Mouse (Mus musculus) cerebellum, adult 8-10 months (tissue): Measurements from ENCODE around the gene Olfr975.
"Not testable (repeated sequence)": the region's sequence is repeated elsewhere in the genome, so short reads cannot be mapped to it uniquely, and the experiment has no call there.

Experiments used
- DNase-seq: peaks from one replicate; pipeline ENCODE4 v3.0.0; 2022

Gene Olfr975

DNA sequence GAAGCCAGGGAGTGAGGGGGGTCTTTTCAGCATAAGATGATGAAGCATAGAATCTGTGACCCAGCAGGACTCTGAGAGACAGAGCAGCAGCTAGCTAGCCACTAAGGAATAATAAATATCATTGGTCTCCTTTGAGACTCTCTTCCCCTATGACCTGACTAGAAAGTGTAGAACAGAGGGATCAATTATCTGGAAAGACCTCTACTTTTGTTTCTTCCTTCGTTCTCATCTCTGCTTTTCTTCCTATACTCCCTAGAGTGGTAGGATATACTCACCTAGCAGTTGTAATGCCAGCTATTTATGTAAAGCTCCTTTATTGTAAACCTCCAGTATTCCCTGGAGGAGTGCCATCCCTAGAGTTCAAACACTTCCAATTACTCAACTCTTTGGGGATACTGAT is at the start of gene Olfr975:
TSS of gene Olfr975 (minus strand) at position 101 of the 400 bp plus-strand sequence.
- DNase-seq = no peak

DNA sequence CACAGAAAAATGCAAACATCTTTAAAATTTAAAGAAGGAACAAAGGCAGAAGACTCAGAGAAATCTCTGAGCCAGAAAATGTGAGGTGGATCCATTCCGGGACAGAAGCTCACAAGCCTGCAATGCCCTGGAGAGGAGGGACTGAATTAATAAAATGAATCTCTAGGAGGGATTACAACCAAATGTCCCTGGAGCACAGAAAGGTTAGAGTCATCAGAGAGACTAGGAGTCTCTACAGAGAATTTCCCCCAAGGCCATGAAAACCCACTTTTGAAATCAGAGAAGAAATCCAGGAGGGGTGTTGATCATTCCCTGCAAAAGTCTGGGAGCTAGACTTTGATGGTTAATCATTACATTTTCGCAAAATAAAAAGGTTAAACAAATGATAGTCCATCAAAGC is 40.0 kb upstream of the Olfr975 start, which contains the start of gene Olfr978:
TSS of gene Olfr978 (plus strand) at position 301 of the 400 bp plus-strand sequence.
- DNase-seq = no peak

DNA sequence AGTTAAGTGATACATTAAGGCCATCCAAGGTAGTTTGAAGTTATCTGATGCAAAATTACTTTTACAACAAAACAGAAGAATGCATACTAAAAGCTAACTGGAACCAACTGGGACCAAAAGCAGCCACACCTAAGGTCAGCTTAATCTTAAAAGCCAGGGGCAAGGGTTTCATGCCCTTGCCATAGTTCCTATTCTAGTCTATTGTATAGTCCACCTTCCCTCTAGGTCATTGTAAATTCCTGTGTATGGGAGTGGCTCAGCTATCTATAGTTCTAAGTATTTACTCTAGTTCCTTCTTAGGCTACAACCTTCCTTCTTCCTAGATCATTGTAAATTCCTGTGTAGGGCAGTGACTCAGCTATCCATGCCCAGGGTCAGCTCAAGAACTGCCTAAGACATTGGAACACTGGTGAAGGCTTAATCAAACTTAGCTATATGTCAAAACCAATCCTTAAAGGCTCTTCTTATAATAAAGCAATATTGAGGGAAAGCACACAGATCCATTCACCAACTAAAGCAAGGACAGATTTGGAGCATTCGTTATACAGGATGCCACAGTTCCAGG is 24.8 kb upstream of the Olfr975 start:
- not testable (repeated sequence) for DNase-seq

DNA sequence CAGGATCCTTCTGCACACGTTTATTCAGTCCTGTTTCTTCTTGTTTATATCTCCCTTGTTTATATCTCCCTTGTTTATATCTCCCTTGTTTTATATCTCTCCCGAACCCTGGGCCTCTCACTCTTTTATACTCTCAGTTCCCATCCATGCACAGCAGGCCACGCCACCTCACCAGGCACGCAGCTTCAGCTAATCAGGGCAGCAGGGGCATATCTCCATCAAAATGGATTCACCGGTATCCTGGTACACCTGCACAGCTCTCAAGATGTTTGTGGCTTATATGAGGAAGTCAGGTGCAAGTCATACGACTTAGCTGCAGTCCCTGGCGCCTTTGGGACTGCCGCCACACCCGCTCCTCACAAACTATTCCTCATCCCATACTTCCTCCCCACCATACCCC is 9.2 kb upstream of the Olfr975 start, which contains the start of gene Olfr976:
TSS of gene Olfr976 (minus strand) at position 101 of the 400 bp plus-strand sequence.
- DNase-seq = not testable (repeated sequence)

DNA sequence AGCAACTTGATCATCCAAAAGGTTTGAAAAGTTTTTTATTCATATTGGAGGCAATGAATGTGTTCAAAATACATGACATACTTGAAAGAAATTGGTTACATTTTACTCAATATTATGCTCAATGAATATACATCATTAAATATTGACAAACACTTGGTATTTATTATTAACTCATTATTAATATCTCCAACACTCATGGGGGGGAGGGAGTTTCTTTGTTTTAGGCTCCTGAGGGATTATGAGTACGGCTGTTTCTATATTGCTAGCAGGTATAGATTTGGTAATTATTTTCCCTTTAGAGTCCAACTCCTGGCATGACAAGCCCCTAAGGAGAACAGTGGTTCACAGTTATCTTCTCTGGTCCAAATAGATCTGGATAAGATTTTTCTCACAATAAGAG is 14.6 kb downstream of the Olfr975 start, which contains the start of gene Olfr974:
TSS of gene Olfr974 (plus strand) at position 301 of the 400 bp plus-strand sequence.
- no peak for DNase-seq

DNA sequence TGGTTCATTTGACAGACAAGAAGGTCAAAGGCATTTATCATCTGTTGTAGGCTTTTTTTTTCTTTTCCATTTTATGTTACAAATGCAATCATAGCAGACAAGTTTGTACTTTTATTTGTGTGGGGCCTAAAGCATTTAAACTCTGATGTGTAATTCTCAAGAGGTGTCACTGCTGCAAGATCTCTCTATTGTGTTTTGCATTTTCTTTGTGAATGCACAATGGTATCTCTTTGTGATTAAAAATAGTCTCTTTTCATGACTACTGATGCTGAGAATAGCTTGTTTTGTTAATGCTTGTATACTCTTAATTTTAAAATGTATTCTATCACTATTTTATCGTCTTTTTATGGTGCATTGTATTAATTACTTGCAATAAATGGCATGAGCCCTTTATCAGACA is 23.0 kb downstream of the Olfr975 start:
- not testable (repeated sequence) for DNase-seq

DNA sequence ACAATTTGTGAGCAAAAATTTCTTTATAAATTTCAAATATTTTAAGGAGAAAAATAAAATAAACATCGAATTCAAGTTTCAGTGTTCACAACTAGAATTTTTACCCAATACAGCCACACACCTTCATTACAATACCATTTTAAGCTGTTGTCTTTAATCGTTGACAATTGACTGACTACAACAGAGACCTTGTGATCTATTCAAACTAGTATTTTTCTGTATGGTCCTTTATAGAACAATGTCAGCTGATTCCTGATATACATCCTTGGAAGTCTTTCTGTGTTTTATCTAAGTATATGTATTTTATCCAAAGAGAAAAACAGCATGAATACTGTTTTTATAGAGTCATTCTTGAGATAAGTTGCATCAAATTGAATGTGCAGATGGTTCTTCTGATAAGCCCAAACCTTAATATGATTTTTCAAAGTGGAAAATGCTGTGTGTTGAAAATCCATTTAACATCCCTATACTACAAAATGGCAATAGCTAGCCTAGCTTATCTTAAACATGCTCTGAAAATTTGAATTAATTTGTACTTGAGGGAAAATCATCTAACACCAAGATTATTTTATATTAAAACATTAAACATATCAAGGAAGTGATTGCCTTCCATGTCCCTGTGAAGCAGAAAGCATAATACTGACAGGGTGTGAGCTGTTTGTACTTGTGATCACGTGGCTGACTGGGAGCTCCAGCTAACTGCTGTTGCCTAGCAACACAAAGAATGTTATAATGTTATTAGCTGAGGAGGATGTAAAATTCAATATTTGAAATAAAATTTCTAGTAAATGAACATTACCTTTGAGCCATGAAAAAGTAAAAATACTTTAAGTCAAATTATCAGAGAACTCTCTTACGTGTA is 23.6 kb downstream of the Olfr975 start:
- DNase-seq = not testable (repeated sequence)

DNA sequence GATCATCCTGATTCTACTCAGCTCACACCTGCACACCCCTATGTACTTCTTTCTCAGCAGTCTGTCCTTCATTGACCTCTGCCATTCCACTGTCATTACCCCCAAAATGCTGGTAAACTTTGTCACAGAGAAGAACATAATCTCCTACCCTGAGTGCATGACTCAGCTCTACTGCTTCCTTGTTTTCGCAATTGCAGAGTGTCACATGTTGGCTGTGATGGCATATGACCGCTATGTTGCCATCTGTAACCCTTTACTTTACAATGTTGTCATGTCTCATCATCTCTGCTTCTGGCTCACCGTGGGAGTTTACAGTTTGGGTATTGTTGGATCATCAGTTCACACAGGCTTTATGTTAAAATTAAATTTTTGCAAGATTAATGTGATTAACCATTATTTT is 41.9 kb downstream of the Olfr975 start:
- no peak for DNase-seq

DNA sequence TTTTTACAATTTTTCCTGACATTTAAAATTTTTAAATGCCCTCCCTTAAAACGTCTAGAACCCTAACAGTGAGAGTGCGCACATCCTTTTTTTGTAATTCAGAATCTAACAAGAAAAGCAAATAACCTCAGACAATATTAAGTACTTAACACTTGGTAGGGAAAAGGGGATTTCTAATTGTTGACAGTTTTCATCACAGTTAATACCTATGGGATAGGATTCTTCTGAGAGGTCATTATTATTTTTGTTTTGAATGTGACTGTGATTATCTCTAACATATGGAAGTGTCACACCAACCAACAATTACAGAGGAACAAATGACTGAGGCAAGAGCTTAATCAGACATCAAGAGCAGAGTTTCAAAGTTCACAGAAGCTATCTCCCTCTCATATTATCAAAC is 44.8 kb downstream of the Olfr975 start, which contains the start of gene Olfr229:
TSS of gene Olfr229 (plus strand) at position 301 of the 400 bp plus-strand sequence.
- DNase-seq = no peak

DNA sequence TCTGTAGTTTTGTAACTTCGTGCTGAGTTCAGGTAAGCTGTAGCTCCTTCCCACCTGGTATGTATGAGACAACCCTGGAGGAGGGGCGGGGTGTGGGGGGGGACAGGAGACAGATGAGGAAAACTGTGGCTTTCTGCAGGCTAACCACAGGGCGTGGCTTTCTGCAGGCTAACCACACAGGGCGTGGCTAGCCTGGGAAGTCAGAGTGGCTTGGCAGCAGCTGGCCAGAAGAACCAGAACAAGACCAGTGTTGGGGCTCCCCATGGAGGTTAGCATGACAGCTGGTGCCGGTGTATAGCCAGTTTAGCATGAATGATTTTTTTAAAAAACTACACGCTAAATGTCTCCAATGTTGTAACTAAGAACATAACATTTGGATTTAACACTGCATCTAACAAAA is 46.7 kb downstream of the Olfr975 start:
- DNase-seq = no peak
